In genomic region chr16:90865652-90866051, GRCm38 (mm10) we compare ENCODE assay signal across 15 mouse cellular contexts. TPM values are rescaled to one million over a fixed set of nuclear protein-coding genes. Genes with fewer than 3 reads are reported as not detected.
A peak's percentile ranks its signal among the peaks of the same experiment; 100 is the strongest.
DNase-seq lines count a peak whose midpoint lies in the region; ATAC-seq and TF ChIP-seq lines count a peak whose summit lies in the region.
"Had no signal": no experiment of that assay in that cellular context is flagged by ENCODE, and none has a peak within 500 bp of the region (broad histone marks: within the 10 kb centered on the region; RNA-seq: fewer than 3 reads in every experiment).

No protein-coding gene starts in this region.

- ATAC-seq in embryonic facial prominence, embryonic 13.5 days (ENCODE audit: insufficient number of reproducible peaks, insufficient read depth, low FRiP score, low TSS enrichment, low read depth) = no peak
- ATAC-seq in heart, embryonic 16.5 days (replicated peaks; ENCODE audit: extremely low read depth, insufficient read depth, low FRiP score) = no peak
- no peak for ATAC-seq in midbrain, embryonic 16.5 days
- no peak for ATAC-seq in midbrain, embryonic 13.5 days

- TF ChIP-seq CTCF in heart, adult 2 months (IDR thresholded peaks at IDR 0.05) = no peak

- H3K36me3 ChIP-seq in embryonic facial prominence, embryonic 13.5 days = no peaks in the 10 kb centered on the region
- H3K36me3 ChIP-seq in embryonic facial prominence, embryonic 10.5 days (replicated peaks) = no peaks in the 10 kb centered on the region
- no peaks in the 10 kb centered on the region for H3K36me3 ChIP-seq in heart, embryonic 16.5 days (ENCODE audit: control insufficient read depth, insufficient read depth)
- no peaks in the 10 kb centered on the region for H3K36me3 ChIP-seq in heart, adult 2 months (ENCODE audit: control insufficient read depth, insufficient read depth, low read length)
- no peaks in the 10 kb centered on the region for H3K36me3 ChIP-seq in midbrain, embryonic 16.5 days (ENCODE audit: control insufficient read depth, insufficient read depth, low read length)
- H3K36me3 ChIP-seq in midbrain, embryonic 13.5 days = no peaks in the 10 kb centered on the region

- no peak overlapping the region for H3K4me2 ChIP-seq in embryonic facial prominence, embryonic 13.5 days
- H3K4me2 ChIP-seq in heart, embryonic 16.5 days (ENCODE audit: low read depth, low read length) = no peak overlapping the region
- no peak overlapping the region for H3K4me2 ChIP-seq in midbrain, embryonic 16.5 days (ENCODE audit: low read length)
- H3K4me2 ChIP-seq in midbrain, embryonic 13.5 days (replicated peaks) = no peak overlapping the region
- H3K4me2 ChIP-seq: midbrain, embryonic 11.5 days had no signal

- H3K27ac ChIP-seq in embryonic facial prominence, embryonic 13.5 days = peak overlapping the region; percentile 39; the same call in 1 of the 2 replicates
- H3K27ac ChIP-seq in embryonic facial prominence, embryonic 10.5 days (replicated peaks) = no peak overlapping the region
- H3K27ac ChIP-seq in heart, embryonic 16.5 days (ENCODE audit: low read length) = peak overlapping the region; percentile 16; the same call in 1 of the 2 replicates
- no peak overlapping the region for H3K27ac ChIP-seq in heart, adult 2 months
- H3K27ac ChIP-seq in midbrain, embryonic 16.5 days (ENCODE audit: low read length) = peak overlapping the region; percentile 33; the same call in 1 of the 2 replicates
- H3K27ac ChIP-seq in midbrain, embryonic 13.5 days = no peak overlapping the region
- H3K27ac ChIP-seq: gastrocnemius, adult 2 months; left cerebral cortex, adult 2 months had no signal

- H3K9ac ChIP-seq in embryonic facial prominence, embryonic 13.5 days = no peak overlapping the region
- no peak overlapping the region for H3K9ac ChIP-seq in heart, embryonic 16.5 days (ENCODE audit: low read length)
- no peak overlapping the region for H3K9ac ChIP-seq in heart, adult 2 months (ENCODE audit: low read depth, low read length)
- no peak overlapping the region for H3K9ac ChIP-seq in midbrain, embryonic 16.5 days (ENCODE audit: low read depth, low read length)
- no peak overlapping the region for H3K9ac ChIP-seq in midbrain, embryonic 13.5 days (replicated peaks)

- H3K4me1 ChIP-seq in embryonic facial prominence, embryonic 13.5 days = peaks cover 25% of the 10 kb centered on the region
- peaks cover 27% of the 10 kb centered on the region for H3K4me1 ChIP-seq in embryonic facial prominence, embryonic 10.5 days
- peaks cover 16% of the 10 kb centered on the region for H3K4me1 ChIP-seq in heart, embryonic 16.5 days (ENCODE audit: control insufficient read depth, insufficient read depth, low read length)
- H3K4me1 ChIP-seq in heart, adult 2 months (ENCODE audit: control insufficient read depth, insufficient read depth, low read length) = no peaks in the 10 kb centered on the region; the same call in 1 of the 2 replicates
- H3K4me1 ChIP-seq in midbrain, embryonic 16.5 days (ENCODE audit: control insufficient read depth, insufficient read depth, low read length) = no peaks in the 10 kb centered on the region
- 0 out of 2 replicates have a peak, but pooled peaks cover 2% of the 10 kb centered on the region for H3K4me1 ChIP-seq in midbrain, embryonic 13.5 days (replicated peaks)

- H3K4me3 ChIP-seq in embryonic facial prominence, embryonic 13.5 days = no peak overlapping the region
- H3K4me3 ChIP-seq in embryonic facial prominence, embryonic 10.5 days = no peak overlapping the region
- H3K4me3 ChIP-seq in heart, embryonic 16.5 days (ENCODE audit: low read length) = no peak overlapping the region
- H3K4me3 ChIP-seq in heart, adult 2 months = no peak overlapping the region
- H3K4me3 ChIP-seq in midbrain, embryonic 16.5 days (ENCODE audit: low read depth, low read length) = no peak overlapping the region
- no peak overlapping the region for H3K4me3 ChIP-seq in midbrain, embryonic 13.5 days (replicated peaks)
- H3K4me3 ChIP-seq: gastrocnemius, adult 2 months; left cerebral cortex, adult 2 months had no signal

- no peak for TF ChIP-seq EP300 in heart, adult 2 months (IDR thresholded peaks at IDR 0.05; ENCODE audit: insufficient read depth, low read depth, low read length)

- H3K79me2 ChIP-seq in heart, adult 2 months (replicated peaks; ENCODE audit: control insufficient read depth, insufficient read depth, low read length) = no peaks in the 10 kb centered on the region

- intact Hi-C loops in heart, adult 2 months (cut with DNase I) = no loop called here

- H3K9me3 ChIP-seq in embryonic facial prominence, embryonic 13.5 days = no peaks in the 10 kb centered on the region
- no peaks in the 10 kb centered on the region for H3K9me3 ChIP-seq in embryonic facial prominence, embryonic 10.5 days
- no peaks in the 10 kb centered on the region for H3K9me3 ChIP-seq in heart, embryonic 16.5 days (replicated peaks; ENCODE audit: control insufficient read depth, low read length)
- H3K9me3 ChIP-seq in midbrain, embryonic 16.5 days (replicated peaks; ENCODE audit: control insufficient read depth, low read length, poor library complexity, severe bottlenecking) = no peaks in the 10 kb centered on the region
- H3K9me3 ChIP-seq in midbrain, embryonic 13.5 days = no peaks in the 10 kb centered on the region

- H3K27me3 ChIP-seq in embryonic facial prominence, embryonic 13.5 days = no peaks in the 10 kb centered on the region
- peaks cover 14% of the 10 kb centered on the region for H3K27me3 ChIP-seq in embryonic facial prominence, embryonic 10.5 days (replicated peaks; ENCODE audit: low read depth, poor library complexity, severe bottlenecking)
- H3K27me3 ChIP-seq in heart, embryonic 16.5 days (ENCODE audit: control insufficient read depth, insufficient read depth, low read length) = no peaks in the 10 kb centered on the region
- H3K27me3 ChIP-seq in heart, adult 2 months (ENCODE audit: control insufficient read depth, insufficient read depth, low read length) = no peaks in the 10 kb centered on the region
- no peaks in the 10 kb centered on the region for H3K27me3 ChIP-seq in midbrain, embryonic 16.5 days (ENCODE audit: control insufficient read depth, insufficient read depth, low read depth, low read length)
- no peaks in the 10 kb centered on the region for H3K27me3 ChIP-seq in midbrain, embryonic 13.5 days

- DNase-seq in embryonic facial prominence, embryonic 10.5 days (ENCODE audit: low spot score) = no peak
- no peak for DNase-seq in heart, adult 2 months
- DNase-seq in spleen, adult 12 weeks (ENCODE audit: low spot score) = no peak
- DNase-seq in adrenal gland, postnatal 25 days = no peak
- DNase-seq: adrenal gland, postnatal 10 days; gastrocnemius, adult 2 months; heart, postnatal 14 days; kidney, adult 8-10 months; lung, adult 18-20 months had no signal

- WGBS in embryonic facial prominence, embryonic 13.5 days = 39% methylated on average over 9 of the region's 9 CpGs
- 56% methylated on average over 9 of the region's 9 CpGs for WGBS in embryonic facial prominence, embryonic 10.5 days
- 51% methylated on average over 9 of the region's 9 CpGs for WGBS in heart, embryonic 16.5 days
- WGBS in heart, adult 2 months = 37% methylated on average over 9 of the region's 9 CpGs
- 51% methylated on average over 9 of the region's 9 CpGs for WGBS in midbrain, embryonic 16.5 days
- WGBS in midbrain, embryonic 13.5 days = 60% methylated on average over 9 of the region's 9 CpGs

- no peak for TF ChIP-seq POLR2A in heart, adult 2 months (IDR thresholded peaks at IDR 0.05; ENCODE audit: insufficient read depth, low read depth, low read length)

RNA-seq across cellular contexts. Expression of gene Eva1c, which starts 39.1 kb away (rescaled TPM):
- 2.3 and 3.3 TPM in 2 replicates for polyA plus RNA-seq in embryonic facial prominence, embryonic 13.5 days (2015; fragmentation: Nextera tagmentation; extraction: Ambion mirVana)
- polyA plus RNA-seq in embryonic facial prominence, embryonic 10.5 days (2016; fragmentation: Nextera tagmentation; extraction: Ambion mirVana) = 0.36 and 0.41 TPM in 2 replicates
- polyA plus RNA-seq in heart, embryonic 16.5 days (2015; fragmentation: Nextera tagmentation; extraction: Ambion mirVana) = 3.3 TPM in 2 replicates
- 1 to 10 TPM; 1.3 to 2.1 TPM for total RNA-seq in heart, adult 2 months (2021)
- polyA plus RNA-seq in heart, adult 2 months (2012; rRNA removed) = 0.92 and 1.6 TPM in 2 replicates
- 1.8 and 2.8 TPM in 2 replicates for polyA plus RNA-seq in midbrain, embryonic 16.5 days (2015; fragmentation: Nextera tagmentation; extraction: Ambion mirVana)
- polyA plus RNA-seq in midbrain, embryonic 13.5 days (2015; fragmentation: Nextera tagmentation; extraction: Ambion mirVana) = 1.7 and 2.6 TPM in 2 replicates
- 3.1 and 4.1 TPM in 2 replicates for total RNA-seq in adrenal gland, postnatal 25 days (2021)

RNA-seq across cellular contexts. Expression of gene Urb1, which starts 55.4 kb away (rescaled TPM):
- polyA plus RNA-seq in embryonic facial prominence, embryonic 13.5 days (2015; fragmentation: Nextera tagmentation; extraction: Ambion mirVana) = 10.4 and 12.7 TPM in 2 replicates
- polyA plus RNA-seq in embryonic facial prominence, embryonic 10.5 days (2016; fragmentation: Nextera tagmentation; extraction: Ambion mirVana) = 10.9 and 11.5 TPM in 2 replicates
- polyA plus RNA-seq in heart, embryonic 16.5 days (2015; fragmentation: Nextera tagmentation; extraction: Ambion mirVana) = 6.7 and 7.2 TPM in 2 replicates
- 1 to 10 TPM; 5.5 to 6.1 TPM for total RNA-seq in heart, adult 2 months (2021)
- 2.6 and 3.0 TPM in 2 replicates for polyA plus RNA-seq in heart, adult 2 months (2012; rRNA removed)
- polyA plus RNA-seq in midbrain, embryonic 16.5 days (2015; fragmentation: Nextera tagmentation; extraction: Ambion mirVana) = 7.2 and 7.5 TPM in 2 replicates
- 8.7 and 9.8 TPM in 2 replicates for polyA plus RNA-seq in midbrain, embryonic 13.5 days (2015; fragmentation: Nextera tagmentation; extraction: Ambion mirVana)
- 14.3 and 17.2 TPM in 2 replicates for total RNA-seq in adrenal gland, postnatal 25 days (2021)

Comparison
In these comparisons a context has a peak if more than half of its experiments do, and no peak if none do; other contexts are left out.
1. H3K27ac ChIP-seq: peak in embryonic facial prominence, embryonic 13.5 days (single experiment), heart, embryonic 16.5 days (single experiment) and midbrain, embryonic 16.5 days (single experiment); none in embryonic facial prominence, embryonic 10.5 days (single experiment), heart, adult 2 months (single experiment) and midbrain, embryonic 13.5 days (single experiment).